Mouse (Mus musculus) intestine, postnatal 0 days (tissue): ENCODE data around the gene Mst1. TPM values are rescaled to one million over a fixed set of nuclear protein-coding genes. Genes with fewer than 3 reads are reported as not detected.
A peak's percentile ranks its signal among the peaks of the same experiment; 100 is the strongest.

ENCODE experiments used
- ATAC-seq: fragments of 200-750 bp; cut with Nextera tagmentation; 2 replicates; pipeline ENCODE4 v1.8.0; 2017; ENCODE audit warnings: mild to moderate bottlenecking, moderate TSS enrichment, moderate library complexity
- H3K27ac ChIP-seq: fragments of 300-500 bp; sonication (generic); 2 replicates; pipeline ENCODE4 v1.5.1; 2014; ENCODE audit warnings: mild to moderate bottlenecking, low read depth, low read length, moderate library complexity
- H3K27me3 ChIP-seq: fragments of 300-500 bp; sonication (generic); replicated peaks from 2 replicates; pipeline ENCODE4 v1.6.1; 2014; ENCODE audit warnings: low read length, mixed read lengths; ENCODE audit not compliant: control insufficient read depth, insufficient read depth
- H3K36me3 ChIP-seq: fragments of 300-500 bp; sonication (generic); 2 replicates; pipeline ENCODE4 v1.6.1; 2014; ENCODE audit warnings: mild to moderate bottlenecking, moderate library complexity; ENCODE audit not compliant: control insufficient read depth, insufficient read depth
- H3K4me1 ChIP-seq: fragments of 300-500 bp; sonication (generic); replicated peaks from 2 replicates; pipeline ENCODE4 v1.6.1; 2014; ENCODE audit warnings: antibody characterized with exemption, low read length, mixed read lengths; ENCODE audit not compliant: control insufficient read depth, insufficient read depth
- H3K4me2 ChIP-seq: fragments of 300-500 bp; sonication (generic); replicated peaks from 2 replicates; pipeline ENCODE4 v1.6.1; 2014; ENCODE audit warnings: low read depth, mild to moderate bottlenecking, moderate library complexity
- H3K4me3 ChIP-seq: fragments of 300-500 bp; sonication (generic); 2 replicates; pipeline ENCODE4 v1.5.1; 2014; ENCODE audit warnings: low read depth, low read length
- H3K9ac ChIP-seq: fragments of 300-500 bp; sonication (generic); 2 replicates; pipeline ENCODE4 v1.6.1; 2014; ENCODE audit warnings: mild to moderate bottlenecking, low read depth, low read length
- H3K9me3 ChIP-seq: fragments of 300-500 bp; sonication (generic); 2 replicates; pipeline ENCODE4 v1.6.1; 2016; ENCODE audit warnings: mixed run types; ENCODE audit not compliant: control insufficient read depth
- CTCF ChIP-seq: sonication (generic); IDR thresholded peaks from 2 replicates; pipeline ENCODE4 v1.5.1; 2016; ENCODE audit warnings: low read depth, mild to moderate bottlenecking, control low read depth, antibody characterized with exemption, moderate library complexity
- WGBS: fragments of 180-500 bp; shearing (Covaris S2); extraction: QIAGEN DNeasy Blood & Tissue Kit; methylation state at CpG from one replicate; pipeline ENCODE4 v1.1.7; 2014; 5-methylcytosine and 5-hydroxymethylcytosine counted together
- polyA plus RNA-seq: library from polyadenylated mRNA; unstranded; fragments of >200 nt; fragmentation: Nextera tagmentation; extraction: Ambion mirVana; gene quantifications from 2 replicates; pipeline ENCODE4 v1.2.1, GENCODE M21; 2015

Gene Mst1
- polyA plus RNA-seq, 1 experiment from 2014 or later = 0.78 TPM

DNA sequence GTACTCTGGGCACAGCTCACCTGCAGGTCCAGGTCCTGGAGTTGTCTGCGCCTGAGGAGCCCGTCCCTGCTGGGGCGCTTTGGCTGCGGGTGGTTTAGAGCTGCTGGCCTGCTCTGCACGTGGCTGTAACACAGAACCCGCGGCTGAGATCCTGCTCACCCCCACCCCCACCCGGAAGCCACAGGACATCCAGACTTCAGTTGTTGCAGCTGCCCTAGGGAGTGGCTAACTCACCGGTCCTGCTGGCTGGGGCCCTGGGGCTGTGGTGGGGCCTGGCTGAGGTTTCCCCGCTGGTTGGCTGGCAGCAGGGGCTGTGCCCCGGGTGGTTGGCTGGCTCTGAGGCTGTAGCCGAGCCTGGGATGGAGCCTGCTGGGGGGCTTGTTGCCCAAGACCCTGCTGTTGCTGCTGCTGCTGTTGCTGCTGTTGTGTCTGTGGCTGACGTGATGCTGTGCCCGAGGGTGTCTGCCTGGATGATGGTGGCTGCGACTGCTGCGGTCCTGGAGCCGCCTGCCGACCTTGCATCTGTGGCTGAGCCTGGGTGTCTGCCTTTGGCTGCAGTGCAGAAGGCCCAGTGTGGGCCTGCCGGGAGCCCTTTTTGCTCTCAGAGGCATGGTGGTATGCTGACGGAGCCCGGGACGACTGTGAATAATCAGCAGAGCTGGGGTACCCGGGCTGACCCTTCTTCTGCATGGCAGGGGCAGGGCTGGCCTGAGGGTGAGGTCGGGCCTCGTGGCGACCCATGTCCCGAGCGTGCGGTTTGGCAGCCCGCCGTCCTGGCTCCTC is 24.7 kb downstream of the Mst1 start:
- ATAC-seq = peak; percentile 89
- H3K4me2 ChIP-seq = peak overlapping the region; percentile 58
- H3K4me1 ChIP-seq = no peaks in the 10 kb centered on the region; the same call in 1 of the 2 replicates
- peak overlapping the region; percentile 57 for H3K27ac ChIP-seq
- WGBS = 36% methylated on average over 31 of the region's 31 CpGs
- TF ChIP-seq CTCF = 0 out of 2 replicates have a peak, but pooled peaks have one; percentile 3
- H3K36me3 ChIP-seq = peaks cover 6% of the 10 kb centered on the region; the same call in 1 of the 2 replicates
- no peaks in the 10 kb centered on the region for H3K27me3 ChIP-seq
- peak overlapping the region; percentile 7; the same call in 1 of the 2 replicates for H3K4me3 ChIP-seq
- H3K9ac ChIP-seq = peak overlapping the region; percentile 40; the same call in 1 of the 2 replicates
- H3K9me3 ChIP-seq = no peaks in the 10 kb centered on the region

DNA sequence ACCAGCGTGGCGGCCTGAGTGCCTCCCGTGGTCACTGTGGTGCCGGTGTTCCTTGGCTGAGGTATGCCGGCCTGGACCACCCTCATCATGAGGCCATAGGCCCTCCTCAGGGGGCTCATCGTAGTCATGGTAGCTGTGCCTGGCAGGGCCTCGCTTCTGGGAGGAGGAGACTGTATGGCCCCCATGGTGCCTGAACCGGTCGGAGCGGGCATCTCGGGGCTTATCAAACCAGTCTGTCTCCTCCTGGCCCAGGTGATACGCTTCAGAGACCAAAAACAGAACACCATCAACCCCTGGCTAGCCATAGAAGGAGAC is 25.3 kb downstream of the Mst1 start:
- H3K9ac ChIP-seq = peak overlapping the region; percentile 1; the same call in 1 of the 2 replicates
- peaks cover 6% of the 10 kb centered on the region; the same call in 1 of the 2 replicates for H3K36me3 ChIP-seq
- ATAC-seq = no peak
- no peaks in the 10 kb centered on the region for H3K9me3 ChIP-seq
- H3K27me3 ChIP-seq = no peaks in the 10 kb centered on the region
- peak overlapping the region; percentile 58 for H3K4me2 ChIP-seq
- H3K4me1 ChIP-seq = no peaks in the 10 kb centered on the region; the same call in 1 of the 2 replicates
- H3K27ac ChIP-seq = peak overlapping the region; percentile 46
- 75% methylated on average over 12 of the region's 12 CpGs for WGBS
- TF ChIP-seq CTCF = no peak
- no peak overlapping the region for H3K4me3 ChIP-seq

DNA sequence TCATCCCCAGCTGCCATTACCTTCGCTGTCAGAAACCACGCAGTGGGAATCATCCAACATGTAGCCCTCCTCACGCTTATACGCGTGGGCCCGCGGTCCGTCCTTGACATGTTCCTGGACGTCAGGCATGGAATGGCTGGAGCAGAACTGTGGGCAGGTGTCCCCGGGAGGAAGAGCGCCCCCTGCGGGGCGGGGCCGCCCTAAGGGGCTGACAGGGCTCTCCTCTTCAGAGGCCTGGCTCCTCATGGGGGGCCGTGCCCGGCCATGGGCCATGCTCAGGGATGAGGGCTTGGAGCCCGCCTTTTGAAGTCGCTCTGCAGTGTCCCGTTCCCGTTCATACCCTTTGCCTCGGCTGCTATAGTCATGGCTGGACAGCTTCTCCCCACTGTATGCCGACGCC is 25.9 kb downstream of the Mst1 start:
- Histone ChIP-seq H3K4me1 (no peaks in the 10 kb centered on the region; the same call in 1 of the 2 replicates), H3K9ac (no peak overlapping the region), H3K27ac (no peak overlapping the region; the same call in 1 of the 2 replicates), H3K36me3 (peaks cover 6% of the 10 kb centered on the region; the same call in 1 of the 2 replicates), H3K4me3 (no peak overlapping the region), H3K27me3 (no peaks in the 10 kb centered on the region), H3K9me3 (no peaks in the 10 kb centered on the region), H3K4me2 (peak overlapping the region; percentile 58; the same call in 1 of the 2 replicates)
- ATAC-seq = no peak
- 87% methylated on average over 23 of the region's 23 CpGs for WGBS
- TF ChIP-seq CTCF = peak; percentile 45

DNA sequence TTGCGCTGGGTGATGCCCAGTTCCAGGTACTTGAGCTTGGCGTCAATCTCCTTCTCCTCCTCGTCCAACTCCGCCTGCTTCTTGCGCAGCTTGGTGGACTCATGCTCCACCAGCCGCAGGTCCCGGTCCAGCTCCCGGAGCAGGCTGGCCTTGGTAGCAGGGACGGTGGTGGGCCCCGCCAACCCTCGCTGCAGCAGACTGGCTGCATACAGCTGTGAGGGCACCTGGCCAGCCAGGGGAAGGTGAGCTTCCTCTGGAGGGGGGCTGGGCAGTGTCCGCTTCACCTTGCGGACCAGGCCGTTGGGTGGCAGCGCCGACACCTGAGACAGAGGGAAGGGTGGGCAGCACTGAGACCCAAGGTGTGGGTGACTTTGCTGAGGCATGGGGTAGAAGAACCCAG is 27.6 kb downstream of the Mst1 start:
- H3K4me1 ChIP-seq = no peaks in the 10 kb centered on the region; the same call in 1 of the 2 replicates
- no peak for TF ChIP-seq CTCF
- no peak for ATAC-seq
- H3K27me3 ChIP-seq = no peaks in the 10 kb centered on the region
- 92% methylated on average over 16 of the region's 16 CpGs for WGBS
- no peak overlapping the region for H3K27ac ChIP-seq
- H3K9ac ChIP-seq = no peak overlapping the region
- H3K4me3 ChIP-seq = no peak overlapping the region
- H3K4me2 ChIP-seq = no peak overlapping the region
- peaks cover 6% of the 10 kb centered on the region; the same call in 1 of the 2 replicates for H3K36me3 ChIP-seq
- no peaks in the 10 kb centered on the region for H3K9me3 ChIP-seq

DNA sequence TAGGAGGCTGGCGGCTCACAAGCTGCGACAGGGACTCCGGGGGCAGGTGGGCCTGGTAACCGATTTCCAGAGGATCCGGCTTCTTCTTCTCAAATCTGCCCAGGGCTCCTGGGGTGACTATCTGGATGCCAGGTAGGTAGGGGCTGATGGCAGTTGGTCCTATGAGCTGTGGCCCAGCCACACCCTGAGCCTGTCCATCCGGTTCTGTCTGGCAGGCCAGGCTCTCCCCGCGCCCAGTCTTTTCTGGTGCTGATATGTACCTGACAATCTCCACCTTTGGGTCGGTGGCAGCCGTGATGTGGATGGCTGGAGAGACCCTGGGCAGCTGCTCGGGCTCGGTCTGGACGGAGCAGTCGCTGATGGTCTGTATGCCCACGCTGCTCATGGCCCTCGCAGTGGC is 29.9 kb downstream of the Mst1 start:
- no peak for TF ChIP-seq CTCF
- H3K4me2 ChIP-seq = peak overlapping the region; percentile 59
- peak; percentile 31; the same call in 1 of the 2 replicates for ATAC-seq
- H3K27ac ChIP-seq = no peak overlapping the region
- no peaks in the 10 kb centered on the region; the same call in 1 of the 2 replicates for H3K4me1 ChIP-seq
- H3K27me3 ChIP-seq = no peaks in the 10 kb centered on the region
- WGBS = 60% methylated on average over 16 of the region's 16 CpGs
- no peak overlapping the region for H3K9ac ChIP-seq
- H3K9me3 ChIP-seq = no peaks in the 10 kb centered on the region
- no peak overlapping the region for H3K4me3 ChIP-seq
- peaks cover 25% of the 10 kb centered on the region; the same call in 1 of the 2 replicates for H3K36me3 ChIP-seq

DNA sequence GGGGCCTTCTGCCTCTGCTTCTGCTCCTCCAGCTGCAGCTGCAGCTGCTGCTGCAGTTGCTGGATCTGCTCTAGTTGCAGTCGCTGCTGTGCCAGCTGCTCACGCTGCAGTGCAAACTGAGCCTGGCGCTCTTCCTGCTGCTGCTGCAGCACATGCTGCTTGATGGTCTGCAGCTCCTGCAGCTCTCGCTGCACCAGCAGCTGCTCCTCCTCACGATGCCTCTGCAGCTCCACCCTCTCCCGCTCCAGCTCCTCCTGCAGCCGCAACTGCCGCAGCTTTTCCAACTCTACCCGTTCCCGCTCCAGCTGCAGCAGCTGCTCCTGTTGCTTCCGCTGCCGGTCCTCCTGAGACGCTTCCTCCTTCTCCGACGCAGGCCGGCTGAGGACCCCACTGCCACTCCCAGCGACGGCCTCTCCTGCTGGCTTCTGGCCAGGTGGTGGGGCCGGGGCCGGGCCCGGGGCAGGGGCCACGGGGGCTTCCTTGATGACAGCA is 30.9 kb downstream of the Mst1 start:
- no peak for ATAC-seq

More for the DNA sequence above, 30.9 kb downstream of the Mst1 start:
- Histone ChIP-seq H3K4me1 (no peaks in the 10 kb centered on the region; the same call in 1 of the 2 replicates), H3K27ac (no peak overlapping the region), H3K36me3 (peaks cover 35% of the 10 kb centered on the region; the same call in 1 of the 2 replicates), H3K9ac (peak overlapping the region; percentile 40; the same call in 1 of the 2 replicates), H3K4me3 (peak overlapping the region; percentile 16), H3K4me2 (peak overlapping the region; percentile 59), H3K9me3 (no peaks in the 10 kb centered on the region), H3K27me3 (no peaks in the 10 kb centered on the region)
- 7% methylated on average over 22 of the region's 22 CpGs for WGBS
- TF ChIP-seq CTCF = no peak
